Comparison of ENCODE assay signal across 18 mouse cellular contexts in the genomic region with DNA sequence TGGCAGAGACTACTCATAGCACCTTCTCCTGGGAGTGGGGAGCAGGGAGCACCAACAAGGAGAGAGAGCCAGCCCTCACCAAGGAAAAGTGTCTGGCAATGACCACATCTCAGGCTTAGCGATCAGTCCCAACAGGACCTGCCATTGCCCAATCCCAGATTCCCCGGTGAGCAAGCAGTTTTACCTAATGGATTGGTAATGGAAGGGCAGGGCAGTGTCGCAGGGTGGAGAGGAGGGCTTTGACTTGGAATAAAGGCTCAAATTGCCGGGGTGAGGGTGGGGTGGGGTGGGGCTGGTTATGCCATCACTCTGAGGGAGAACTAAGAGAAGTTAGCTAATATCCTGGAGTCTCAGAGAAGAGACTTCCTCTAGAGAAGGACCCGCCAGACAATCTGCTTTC. TPM values are rescaled to one million over a fixed set of nuclear protein-coding genes. Genes with fewer than 3 reads are reported as not detected.
DNase-seq lines count a peak whose midpoint lies in the region; ATAC-seq and TF ChIP-seq lines count a peak whose summit lies in the region.
"Had no signal": no experiment of that assay in that cellular context is flagged by ENCODE, and none has a peak within 500 bp of the region (broad histone marks: within the 10 kb centered on the region; RNA-seq: fewer than 3 reads in every experiment).

No protein-coding gene starts in this region.

- DNase-seq in 3T3-L1 (ENCODE audit: low read depth, low spot score) (peak; percentile 33), NIH3T3 (ENCODE audit: low read depth) (peak; percentile 34)
- peak; percentile 51 for DNase-seq in liver, postnatal 0 days
- DNase-seq in embryo, embryonic 10 days (ENCODE audit: low spot score): no peak
- DNase-seq in layer of hippocampus, postnatal 25 days (ENCODE audit: extremely low spot score in 1 of 2, low spot score in 1 of 2): no peak
- no peak for DNase-seq in layer of hippocampus, adult 18-20 months (ENCODE audit: low spot score in 2 of 2)
- DNase-seq: cerebellum, adult 18-20 months; gastrocnemius, postnatal 10 days; heart, postnatal 14 days; kidney, postnatal 10 days; lung, postnatal 10 days; thymus, postnatal 25 days had no signal

- H3K9me3 ChIP-seq in intestine, embryonic 15.5 days: no peaks in the 10 kb centered on the region
- no peaks in the 10 kb centered on the region for H3K9me3 ChIP-seq in intestine, postnatal 0 days (ENCODE audit: control insufficient read depth)
- no peaks in the 10 kb centered on the region for H3K9me3 ChIP-seq in liver, postnatal 0 days (ENCODE audit: low read length)
- H3K9me3 ChIP-seq: limb, embryonic 13.5 days; midbrain, embryonic 10.5 days had no signal

- no peaks in the 10 kb centered on the region for H3K27me3 ChIP-seq in intestine, embryonic 15.5 days (replicated peaks)
- H3K27me3 ChIP-seq in intestine, postnatal 0 days (replicated peaks; ENCODE audit: control insufficient read depth, insufficient read depth, low read length): no peaks in the 10 kb centered on the region
- no peaks in the 10 kb centered on the region for H3K27me3 ChIP-seq in liver, postnatal 0 days (ENCODE audit: insufficient read depth, low read length)
- H3K27me3 ChIP-seq: limb, embryonic 13.5 days had no signal

- H3K9ac ChIP-seq in intestine, embryonic 15.5 days: no peak overlapping the region
- no peak overlapping the region for H3K9ac ChIP-seq in intestine, postnatal 0 days (ENCODE audit: low read depth, low read length)
- H3K9ac ChIP-seq in liver, postnatal 0 days (replicated peaks): no peak overlapping the region
- H3K9ac ChIP-seq: limb, embryonic 13.5 days had no signal

- no peak overlapping the region for H3K4me3 ChIP-seq in intestine, embryonic 15.5 days (replicated peaks)
- H3K4me3 ChIP-seq in intestine, postnatal 0 days (ENCODE audit: low read depth, low read length): no peak overlapping the region
- H3K4me3 ChIP-seq in liver, postnatal 0 days (ENCODE audit: low read depth, low read length): no peak overlapping the region
- H3K4me3 ChIP-seq: limb, embryonic 13.5 days; midbrain, embryonic 10.5 days had no signal

- no peak for TF ChIP-seq CTCF in intestine, postnatal 0 days (IDR thresholded peaks at IDR 0.05; ENCODE audit: low read depth)
- TF ChIP-seq CTCF in liver, postnatal 0 days (IDR thresholded peaks at IDR 0.05; ENCODE audit: low read depth): no peak

- ATAC-seq in intestine, embryonic 15.5 days: 0 out of 2 replicates have a peak, but pooled peaks have one; percentile 11
- ATAC-seq in intestine, postnatal 0 days: no peak
- ATAC-seq in liver, postnatal 0 days: peak; percentile 61
- ATAC-seq: forebrain, embryonic 16.5 days; hindbrain, postnatal 0 days had no signal

- TF ChIP-seq EP300 in liver, postnatal 0 days (IDR thresholded peaks at IDR 0.05; ENCODE audit: low read depth): no peak

- H3K36me3 ChIP-seq in intestine, embryonic 15.5 days: peaks cover 3% of the 10 kb centered on the region; the same call in 1 of the 2 replicates
- peaks cover 9% of the 10 kb centered on the region for H3K36me3 ChIP-seq in intestine, postnatal 0 days (ENCODE audit: control insufficient read depth, insufficient read depth)
- H3K36me3 ChIP-seq in liver, postnatal 0 days (replicated peaks; ENCODE audit: insufficient read depth, low read length): peaks cover 24% of the 10 kb centered on the region

- 67% methylated on average over 5 of the region's 5 CpGs for WGBS in intestine, embryonic 15.5 days
- WGBS in intestine, postnatal 0 days: 57% methylated on average over 5 of the region's 5 CpGs
- 59% methylated on average over 5 of the region's 5 CpGs for WGBS in liver, postnatal 0 days (ENCODE audit: insufficient replicate concordance)

- peaks cover 5% of the 10 kb centered on the region; the same call in 1 of the 2 replicates for H3K4me1 ChIP-seq in intestine, embryonic 15.5 days (replicated peaks)
- H3K4me1 ChIP-seq in intestine, postnatal 0 days (replicated peaks; ENCODE audit: control insufficient read depth, insufficient read depth, low read length): no peaks in the 10 kb centered on the region
- peaks cover 5% of the 10 kb centered on the region; the same call in 1 of the 2 replicates for H3K4me1 ChIP-seq in liver, postnatal 0 days (ENCODE audit: insufficient read depth)
- H3K4me1 ChIP-seq: limb, embryonic 13.5 days had no signal

- no peak overlapping the region for H3K27ac ChIP-seq in intestine, embryonic 15.5 days
- no peak overlapping the region for H3K27ac ChIP-seq in intestine, postnatal 0 days (ENCODE audit: low read depth, low read length)
- H3K27ac ChIP-seq in liver, postnatal 0 days (ENCODE audit: low read depth): peak overlapping the region; percentile 58
- H3K27ac ChIP-seq: hindbrain, postnatal 0 days; limb, embryonic 13.5 days; midbrain, embryonic 10.5 days had no signal

- no peak overlapping the region for H3K4me2 ChIP-seq in intestine, embryonic 15.5 days (replicated peaks)
- no peak overlapping the region for H3K4me2 ChIP-seq in intestine, postnatal 0 days (replicated peaks; ENCODE audit: low read depth)
- peak overlapping the region; percentile 36; the same call in 1 of the 2 replicates for H3K4me2 ChIP-seq in liver, postnatal 0 days (ENCODE audit: low read depth, low read length)
- H3K4me2 ChIP-seq: limb, embryonic 13.5 days had no signal

RNA-seq across cellular contexts. Expression of a gene that starts 11.0 kb away (rescaled TPM):
- polyA plus RNA-seq in intestine, embryonic 15.5 days (2015; fragmentation: Nextera tagmentation; extraction: Ambion mirVana): 120 and 131 TPM in 2 replicates
- 96.7 and 98.2 TPM in 2 replicates for polyA plus RNA-seq in intestine, postnatal 0 days (2015; fragmentation: Nextera tagmentation; extraction: Ambion mirVana)
- 96.4 and 96.8 TPM in 2 replicates for polyA plus RNA-seq in liver, postnatal 0 days (2015; fragmentation: Nextera tagmentation; extraction: Ambion mirVana)
- total RNA-seq in layer of hippocampus, postnatal 25 days (2021): 10 to 100 TPM; 77.6 to 90.6 TPM
- total RNA-seq in layer of hippocampus, adult 18-20 months (2021): 10 to 100 TPM; 68.8 to 68.9 TPM

Comparison
In these comparisons a context has a peak if more than half of its experiments do, and no peak if none do; other contexts are left out.
1. DNase-seq: peak in 3T3-L1 (single experiment), NIH3T3 (single experiment) and liver, postnatal 0 days (single experiment); none in embryo, embryonic 10 days (single experiment), layer of hippocampus, postnatal 25 days (0 of 2) and layer of hippocampus, adult 18-20 months (0 of 2).